Mouse (Mus musculus): Measurements from ENCODE around the gene Cnnm1. TPM values are rescaled to one million over a fixed set of nuclear protein-coding genes. Genes with fewer than 3 reads are reported as not detected.
"Not testable (repeated sequence)": the region's sequence is repeated elsewhere in the genome, so short reads cannot be mapped to it uniquely, and the experiment has no call there.

Gene Cnnm1
- polyA plus RNA-seq, 1 experiment from 2014 or later: 0.08 TPM

- peak overlapping the region; percentile 82 for H3K27ac ChIP-seq
- WGBS (ENCODE audit: insufficient replicate concordance): 6% methylated on average over 14 of the region's 14 CpGs
Measured at GRCm38 (mm10) chr19:43494914-43495313, 54.7 kb downstream of the Cnnm1 start.

GRCm38 (mm10) chr19:43495846-43496245 lies 55.6 kb downstream of the Cnnm1 start:
- Histone ChIP-seq H3K27me3 (replicated peaks) (no peaks in the 10 kb centered on the region; the same call in 1 of the 2 replicates), H3K27ac (no peak overlapping the region), H3K9ac (0 out of 2 replicates have a peak overlapping the region, but pooled peaks have one; percentile 27), H3K9me3 (replicated peaks) (no peaks in the 10 kb centered on the region), H3K36me3 (peaks cover 25% of the 10 kb centered on the region), H3K4me3 (no peak overlapping the region), H3K4me1 (peaks cover 36% of the 10 kb centered on the region), H3K4me2 (peak overlapping the region; percentile 77)
- ATAC-seq: no peak
- 15% methylated on average over 5 of the region's 5 CpGs for WGBS (ENCODE audit: insufficient replicate concordance)

More at GRCm38 (mm10) chr19:43494914-43495313, 54.7 kb downstream of the Cnnm1 start:
- Histone ChIP-seq H3K4me2 (peak overlapping the region; percentile 77), H3K27me3 (replicated peaks) (no peaks in the 10 kb centered on the region; the same call in 1 of the 2 replicates), H3K36me3 (peaks cover 16% of the 10 kb centered on the region), H3K4me1 (peaks cover 36% of the 10 kb centered on the region), H3K9ac (peak overlapping the region; percentile 61), H3K4me3 (peak overlapping the region; percentile 49), H3K9me3 (replicated peaks) (no peaks in the 10 kb centered on the region)
- ATAC-seq: peak; percentile 91

GRCm38 (mm10) chr19:43497440-43497839 lies 57.2 kb downstream of the Cnnm1 start:
- Histone ChIP-seq H3K27me3 (replicated peaks) (no peaks in the 10 kb centered on the region; the same call in 1 of the 2 replicates), H3K9me3 (replicated peaks) (no peaks in the 10 kb centered on the region), H3K36me3 (peaks cover 38% of the 10 kb centered on the region), H3K4me3 (no peak overlapping the region), H3K27ac (no peak overlapping the region), H3K9ac (no peak overlapping the region), H3K4me2 (no peak overlapping the region), H3K4me1 (peaks cover 36% of the 10 kb centered on the region)
- 78% methylated on average over 7 of the region's 7 CpGs for WGBS (ENCODE audit: insufficient replicate concordance)
- no peak for ATAC-seq

GRCm38 (mm10) chr19:43498874-43499273 lies 58.6 kb downstream of the Cnnm1 start:
- no peak for ATAC-seq
- no peaks in the 10 kb centered on the region for H3K9me3 ChIP-seq (replicated peaks)
- H3K27me3 ChIP-seq (replicated peaks): no peaks in the 10 kb centered on the region; the same call in 1 of the 2 replicates
- no peak overlapping the region for H3K4me2 ChIP-seq
- 78% methylated on average over 7 of the region's 7 CpGs for WGBS (ENCODE audit: insufficient replicate concordance)
- H3K9ac ChIP-seq: no peak overlapping the region
- H3K36me3 ChIP-seq: peaks cover 49% of the 10 kb centered on the region
- no peak overlapping the region for H3K4me3 ChIP-seq
- H3K27ac ChIP-seq: no peak overlapping the region
- H3K4me1 ChIP-seq: peaks cover 24% of the 10 kb centered on the region

- ATAC-seq: no peak
- WGBS (ENCODE audit: insufficient replicate concordance): 80% methylated on average over 11 of the region's 11 CpGs
- no peak overlapping the region for H3K9ac ChIP-seq
Measured at GRCm38 (mm10) chr19:43502630-43503029, 62.4 kb downstream of the Cnnm1 start.

GRCm38 (mm10) chr19:43503593-43503992 lies 63.4 kb downstream of the Cnnm1 start:
- H3K36me3 ChIP-seq: peaks cover 83% of the 10 kb centered on the region
- not testable (repeated sequence) for ATAC-seq; H3K27ac ChIP-seq; H3K9me3 ChIP-seq (replicated peaks); H3K4me1 ChIP-seq; H3K27me3 ChIP-seq (replicated peaks); H3K9ac ChIP-seq; H3K4me3 ChIP-seq; H3K4me2 ChIP-seq
- 72% methylated on average over 8 of the region's 9 CpGs for WGBS (ENCODE audit: insufficient replicate concordance)

More at GRCm38 (mm10) chr19:43502630-43503029, 62.4 kb downstream of the Cnnm1 start:
- Histone ChIP-seq H3K27me3 (replicated peaks) (no peaks in the 10 kb centered on the region), H3K4me2 (no peak overlapping the region), H3K4me1 (no peaks in the 10 kb centered on the region), H3K9me3 (replicated peaks) (no peaks in the 10 kb centered on the region), H3K36me3 (peaks cover 81% of the 10 kb centered on the region), H3K4me3 (no peak overlapping the region), H3K27ac (no peak overlapping the region)

GRCm38 (mm10) chr19:43505441-43505840 lies 65.2 kb downstream of the Cnnm1 start:
- Histone ChIP-seq H3K27me3 (replicated peaks) (no peaks in the 10 kb centered on the region), H3K9ac (no peak overlapping the region), H3K27ac (no peak overlapping the region), H3K36me3 (peaks cover 82% of the 10 kb centered on the region), H3K4me2 (no peak overlapping the region), H3K4me1 (no peaks in the 10 kb centered on the region), H3K9me3 (replicated peaks) (no peaks in the 10 kb centered on the region), H3K4me3 (no peak overlapping the region)
- 81% methylated on average over 12 of the region's 12 CpGs for WGBS (ENCODE audit: insufficient replicate concordance)
- no peak for ATAC-seq

- Histone ChIP-seq H3K4me3 (no peak overlapping the region), H3K4me2 (no peak overlapping the region), H3K27ac (no peak overlapping the region), H3K9ac (no peak overlapping the region), H3K27me3 (replicated peaks) (no peaks in the 10 kb centered on the region), H3K4me1 (no peaks in the 10 kb centered on the region), H3K9me3 (replicated peaks) (no peaks in the 10 kb centered on the region), H3K36me3 (peaks cover 81% of the 10 kb centered on the region)
- 84% methylated on average over 14 of the region's 14 CpGs for WGBS (ENCODE audit: insufficient replicate concordance)
- ATAC-seq: no peak
Measured at GRCm38 (mm10) chr19:43510436-43511220, 70.4 kb downstream of the Cnnm1 start.

- H3K27me3 ChIP-seq (replicated peaks): no peaks in the 10 kb centered on the region
- WGBS (ENCODE audit: insufficient replicate concordance): 78% methylated on average over 22 of the region's 22 CpGs
- no peak for ATAC-seq
Measured at GRCm38 (mm10) chr19:43511621-43512620, 71.7 kb downstream of the Cnnm1 start.

GRCm38 (mm10) chr19:43513874-43514273 lies 73.6 kb downstream of the Cnnm1 start:
- Histone ChIP-seq H3K9me3 (replicated peaks) (no peaks in the 10 kb centered on the region), H3K27ac (no peak overlapping the region), H3K27me3 (replicated peaks) (no peaks in the 10 kb centered on the region), H3K4me1 (peaks cover 13% of the 10 kb centered on the region), H3K4me2 (no peak overlapping the region), H3K9ac (no peak overlapping the region), H3K4me3 (no peak overlapping the region), H3K36me3 (peaks cover 73% of the 10 kb centered on the region)
- 80% methylated on average over 8 of the region's 8 CpGs for WGBS (ENCODE audit: insufficient replicate concordance)
- peak; percentile 54 for ATAC-seq

More at GRCm38 (mm10) chr19:43511621-43512620, 71.7 kb downstream of the Cnnm1 start:
- H3K27ac ChIP-seq: no peak overlapping the region
- H3K4me3 ChIP-seq: no peak overlapping the region
- no peaks in the 10 kb centered on the region for H3K9me3 ChIP-seq (replicated peaks)
- H3K4me1 ChIP-seq: peaks cover 12% of the 10 kb centered on the region
- H3K9ac ChIP-seq: no peak overlapping the region
- H3K36me3 ChIP-seq: peaks cover 76% of the 10 kb centered on the region
- no peak overlapping the region for H3K4me2 ChIP-seq

GRCm38 (mm10) chr19:43515668-43516396 lies 75.6 kb downstream of the Cnnm1 start:
- no peak overlapping the region for H3K4me2 ChIP-seq
- peaks cover 58% of the 10 kb centered on the region for H3K36me3 ChIP-seq
- H3K9me3 ChIP-seq (replicated peaks): no peaks in the 10 kb centered on the region
- no peak overlapping the region for H3K9ac ChIP-seq
- H3K4me1 ChIP-seq: peaks cover 21% of the 10 kb centered on the region
- no peaks in the 10 kb centered on the region for H3K27me3 ChIP-seq (replicated peaks)
- ATAC-seq: no peak
- WGBS (ENCODE audit: insufficient replicate concordance): 77% methylated on average over 23 of the region's 23 CpGs
- H3K4me3 ChIP-seq: no peak overlapping the region
- no peak overlapping the region for H3K27ac ChIP-seq

All from liver, embryonic 12.5 days (tissue).